Mouse (Mus musculus) layer of hippocampus, adult 9-11 months (tissue): Measurements from ENCODE around the gene Itga7.

ENCODE experiments used
- DNase-seq: peaks from one replicate; pipeline ENCODE4 v3.0.0; 2022

The Itga7 gene

DNA sequence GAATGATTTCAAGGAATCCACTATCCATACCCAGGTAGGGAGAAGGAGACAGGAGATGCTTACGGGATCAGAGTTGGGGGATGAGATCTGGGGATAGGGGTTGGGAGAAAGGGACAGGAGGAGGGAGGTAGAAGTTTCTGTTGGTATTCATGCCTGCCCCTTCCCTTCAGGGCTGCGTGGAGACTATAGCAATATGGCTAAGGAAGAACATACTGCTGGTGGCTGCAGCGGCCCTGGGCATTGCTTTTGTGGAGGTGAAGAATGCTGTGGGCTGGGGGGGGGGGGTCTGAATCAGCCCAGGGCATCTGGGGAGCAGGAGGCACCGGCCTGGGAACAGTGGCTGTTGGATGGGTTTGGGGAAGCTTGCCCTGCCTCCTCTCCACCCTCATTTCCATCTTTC is 21.4 kb upstream of the Itga7 start:
- no peak for DNase-seq

DNA sequence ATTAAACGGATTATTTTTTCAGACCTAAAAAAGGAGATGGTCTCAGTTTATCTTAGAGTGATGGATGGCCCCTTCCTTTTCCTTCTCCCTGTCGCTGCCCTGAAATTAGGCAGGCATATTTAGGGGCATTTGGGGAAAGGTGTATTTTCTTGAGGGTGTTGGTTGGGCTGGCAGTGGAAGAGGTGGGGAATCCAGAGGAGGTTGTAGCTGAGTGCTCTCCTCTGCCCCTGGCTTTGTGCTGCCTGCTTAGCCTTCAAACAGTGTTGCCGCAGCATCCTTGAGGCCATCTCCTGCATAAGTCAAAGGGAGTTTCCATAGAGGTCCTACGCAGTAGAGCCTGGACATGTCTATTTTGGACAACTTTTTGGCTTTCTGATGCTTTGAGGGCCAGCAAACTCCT is 20.8 kb upstream of the Itga7 start:
- no peak for DNase-seq

DNA sequence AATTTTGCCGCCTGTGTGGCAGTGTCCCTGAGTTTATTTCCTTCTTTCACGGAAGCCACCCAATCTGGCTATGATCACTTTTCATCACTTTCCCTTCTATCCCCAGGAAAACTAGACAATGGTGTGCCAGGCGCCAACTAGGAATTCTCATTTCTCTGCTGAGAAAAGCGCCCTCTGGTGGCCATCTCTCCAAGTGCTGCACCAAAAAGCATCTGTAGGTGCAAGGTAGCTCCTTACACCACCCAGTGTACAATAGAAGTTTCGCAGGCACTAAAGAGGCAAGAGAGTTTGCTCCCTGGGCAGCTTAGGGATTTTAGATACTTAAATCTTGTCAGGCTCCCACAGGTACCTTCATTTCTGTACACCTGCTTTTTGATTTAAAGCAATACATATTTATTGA is 20.4 kb upstream of the Itga7 start:
- DNase-seq = peak; percentile 87

DNA sequence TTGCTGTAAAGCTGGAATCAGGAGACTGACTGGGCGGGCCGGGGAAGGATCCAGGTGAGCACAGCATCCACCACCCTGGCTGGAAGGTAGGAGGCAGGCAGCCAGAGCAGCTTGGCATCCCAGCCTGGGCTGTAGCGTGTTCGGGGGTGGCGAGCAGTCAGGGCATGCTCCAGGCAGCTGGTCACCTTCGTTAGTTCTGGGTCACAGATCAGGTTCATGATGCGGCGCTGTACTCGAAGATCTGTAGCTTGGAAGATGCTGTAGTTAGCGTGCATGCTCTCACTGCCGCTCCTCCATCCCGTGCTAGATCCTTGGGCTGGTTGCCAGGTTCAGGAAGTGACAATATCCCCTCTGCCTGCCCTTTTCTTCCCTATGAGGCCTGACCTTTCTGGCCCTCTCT is 19.9 kb upstream of the Itga7 start:
- no peak for DNase-seq

DNA sequence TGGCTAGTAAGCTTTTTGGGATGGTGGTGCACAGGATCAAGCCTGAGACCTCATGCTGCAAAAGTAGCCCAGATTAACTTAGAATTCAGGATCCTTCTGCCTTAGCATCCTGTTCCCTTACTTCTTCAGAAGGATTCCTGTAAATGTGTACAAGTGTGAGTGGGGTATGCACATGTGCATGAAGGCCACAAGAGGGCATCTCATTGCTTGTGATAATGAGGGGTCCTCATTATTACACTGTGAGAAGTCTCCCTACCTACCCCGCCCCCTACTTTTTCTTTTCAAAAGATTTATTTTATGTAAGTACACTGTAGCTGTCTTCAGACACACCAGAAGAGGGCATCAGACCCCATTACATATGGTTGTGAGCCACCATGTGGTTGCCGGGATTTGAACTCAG is 18.1 kb upstream of the Itga7 start:
- DNase-seq = no peak

DNA sequence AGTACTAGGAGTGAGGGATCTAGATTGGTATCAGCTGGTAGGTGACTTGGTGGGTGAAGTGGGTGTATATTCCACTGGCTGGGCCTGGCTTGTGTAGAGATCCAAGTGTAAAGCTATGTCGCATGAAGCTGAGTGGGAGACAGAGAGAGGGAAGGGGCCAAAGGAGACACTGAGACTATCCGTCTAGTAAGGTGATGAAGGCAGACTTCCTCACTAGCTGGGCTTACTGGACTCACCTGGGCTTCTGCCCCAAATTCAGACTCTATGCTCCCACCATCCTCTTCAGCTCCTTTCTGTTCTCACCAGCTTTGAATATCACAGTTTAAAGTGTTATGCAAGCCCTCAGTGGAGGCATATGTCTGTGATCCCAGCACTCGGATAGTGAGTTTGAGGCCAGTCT is 17.0 kb upstream of the Itga7 start:
- DNase-seq = no peak

DNA sequence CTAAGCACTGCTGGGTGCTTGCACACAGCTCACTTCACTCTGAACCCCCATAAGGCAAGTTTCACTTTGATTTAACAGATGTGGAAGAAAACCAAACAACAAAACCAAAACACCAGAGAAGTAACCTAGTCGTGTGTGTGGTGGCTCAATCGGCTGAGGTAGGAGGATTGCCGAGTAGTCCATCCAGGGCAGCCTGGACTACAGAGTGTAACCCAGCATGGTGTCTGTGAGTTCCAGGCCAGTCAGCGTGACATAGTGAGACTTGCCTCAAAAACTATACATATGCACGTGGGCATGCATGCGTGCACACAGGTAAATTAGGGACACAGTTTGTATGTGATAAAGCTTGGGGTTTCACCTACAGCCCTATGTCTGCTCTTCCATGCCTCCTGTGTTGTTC is 16.2 kb upstream of the Itga7 start:
- DNase-seq = no peak

DNA sequence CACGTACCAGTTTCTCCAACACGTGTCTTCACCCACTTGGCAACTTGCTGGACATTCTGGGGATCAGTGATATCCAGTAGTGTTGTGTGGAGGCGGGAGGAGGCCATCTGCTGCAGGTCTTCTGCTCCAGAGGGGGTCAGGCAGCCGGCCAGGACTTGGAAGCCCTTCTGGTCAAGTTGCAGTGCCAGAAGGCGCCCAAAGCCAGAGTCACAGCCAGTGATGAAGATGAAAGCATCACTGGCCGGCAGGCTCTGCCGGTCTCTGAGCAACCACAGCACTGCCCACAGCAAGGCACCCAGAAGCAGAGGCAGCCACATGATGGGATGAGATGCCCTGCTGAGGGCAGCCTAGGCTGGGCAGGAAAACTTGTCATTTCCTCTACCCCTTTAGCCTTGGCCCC is 15.4 kb upstream of the Itga7 start:
- DNase-seq = peak; percentile 48

DNA sequence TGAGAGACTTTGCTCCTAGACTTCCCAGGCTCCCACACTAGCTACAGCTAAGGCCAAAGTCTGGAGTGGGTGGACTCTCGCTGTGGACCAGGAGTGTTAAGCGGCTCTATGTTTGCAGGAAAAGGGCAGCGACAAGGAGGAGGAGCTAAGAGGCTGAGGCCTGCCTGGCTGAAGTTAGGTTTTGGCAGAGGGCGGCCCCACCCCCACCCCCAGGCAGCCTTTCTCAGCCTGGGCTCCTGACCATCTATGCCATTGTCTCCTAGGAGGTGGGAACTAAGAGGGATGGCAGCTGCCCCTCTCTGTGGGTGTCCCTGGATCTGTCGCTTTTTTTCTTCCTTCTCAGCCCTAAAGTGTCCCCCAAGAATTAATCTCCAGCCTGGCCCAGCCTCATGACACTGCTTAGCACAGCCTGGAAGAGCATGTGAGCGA is 14.4 kb upstream of the Itga7 start:
- DNase-seq = no peak

DNA sequence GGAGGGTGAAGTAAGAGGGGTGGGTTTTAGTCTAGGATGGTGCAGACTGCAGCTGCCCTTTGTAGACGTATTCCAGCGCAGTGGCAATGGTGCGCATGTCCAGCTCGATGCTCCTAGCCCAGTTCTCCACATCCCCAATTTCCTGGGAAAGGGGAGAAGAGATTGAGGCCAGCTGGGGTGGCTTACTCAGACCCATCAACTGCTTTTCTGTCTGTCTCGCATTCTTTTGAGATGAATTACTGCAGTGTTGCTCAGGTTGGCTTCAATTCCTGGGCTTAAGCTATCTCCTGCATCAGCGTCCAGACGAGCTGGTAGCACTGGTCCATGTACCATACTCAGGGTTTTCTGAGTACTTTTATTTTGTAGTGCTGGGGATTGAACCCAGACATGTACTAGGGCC is 13.7 kb upstream of the Itga7 start:
- no peak for DNase-seq

DNA sequence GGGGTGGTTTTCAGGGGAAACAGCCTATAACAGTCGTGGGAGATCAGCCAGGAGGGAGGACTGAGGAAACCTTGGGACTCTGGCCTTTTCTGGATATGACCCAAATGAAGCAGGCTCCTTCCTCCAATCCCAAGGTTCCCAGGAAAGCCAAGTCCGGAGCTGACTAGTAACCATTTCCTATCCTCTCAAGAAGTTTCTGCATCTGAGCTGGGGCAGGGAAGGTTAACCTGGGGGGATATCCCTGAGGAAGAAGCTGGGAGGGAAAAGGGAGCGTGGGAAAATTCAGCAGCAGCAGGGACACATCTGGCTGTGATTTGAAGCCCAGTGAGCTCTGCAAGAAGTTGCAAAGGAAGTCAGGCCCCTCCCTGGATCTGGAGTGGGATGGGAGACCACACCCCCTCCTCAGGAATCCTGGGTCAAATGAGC is 12.9 kb upstream of the Itga7 start:
- no peak for DNase-seq

DNA sequence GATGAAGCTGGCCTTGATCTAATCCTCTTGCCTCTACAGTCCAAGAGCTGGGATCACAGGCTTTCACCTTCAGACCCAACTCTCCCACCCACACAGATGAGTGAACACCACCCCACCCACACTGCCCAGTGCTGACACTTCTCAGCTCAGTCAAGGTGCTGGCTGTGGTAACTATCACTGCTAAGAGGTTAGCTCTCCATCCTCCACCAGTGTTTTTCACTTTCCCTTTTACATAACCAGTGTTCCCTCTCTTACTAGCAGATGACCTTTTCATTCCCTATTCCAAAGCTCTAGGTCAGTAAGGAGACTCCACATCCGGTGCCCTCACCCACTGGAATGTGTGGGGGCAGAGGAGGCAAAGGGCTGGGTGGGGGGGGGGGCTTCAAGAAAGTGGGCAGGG is 12.4 kb upstream of the Itga7 start:
- DNase-seq = no peak

DNA sequence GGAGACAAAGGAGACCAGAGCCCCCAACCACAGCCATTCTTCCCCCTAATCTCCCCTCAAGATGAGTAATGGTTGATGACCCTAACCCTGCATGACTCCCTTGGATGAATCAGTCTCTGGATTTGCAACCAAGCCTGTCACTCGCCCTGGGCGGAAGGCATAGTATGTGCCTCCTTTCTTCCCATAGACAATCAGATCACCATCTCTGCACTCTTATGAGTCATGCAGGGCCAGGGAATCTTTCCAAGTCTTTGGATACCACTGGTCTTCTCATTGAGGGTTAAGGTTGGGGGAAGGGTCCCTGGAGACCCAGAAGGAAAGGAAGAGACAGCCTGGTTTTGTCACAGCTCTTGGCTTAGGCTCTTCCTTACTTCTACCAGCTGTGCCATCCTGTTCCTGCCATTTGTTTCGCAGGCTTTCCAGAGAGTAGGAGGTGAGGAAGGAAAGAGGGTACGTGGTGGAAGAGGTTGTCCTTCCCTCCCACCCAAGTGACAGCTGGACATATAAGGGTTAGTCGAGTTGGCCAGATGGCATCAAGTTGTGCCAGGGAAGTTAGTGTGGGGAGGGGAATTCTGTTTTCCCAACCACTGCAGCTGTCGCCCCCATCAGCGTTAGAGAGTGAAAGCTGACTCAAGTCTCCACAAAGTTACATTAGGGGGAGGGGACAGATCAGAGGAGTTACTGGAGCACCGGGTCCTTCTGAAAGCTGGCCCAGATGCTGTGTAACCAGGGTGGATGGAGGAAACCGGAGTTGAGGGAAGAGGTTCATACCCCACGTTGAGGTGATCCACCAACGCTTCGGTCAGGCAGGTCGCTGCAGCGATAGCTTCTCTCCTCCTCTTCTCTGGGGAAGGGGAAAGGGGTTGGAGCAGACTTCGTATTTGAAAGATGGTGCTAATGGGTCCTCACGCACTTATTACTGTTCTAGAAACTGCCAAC is 11.5 kb upstream of the Itga7 start:
- peak; percentile 54 for DNase-seq

DNA sequence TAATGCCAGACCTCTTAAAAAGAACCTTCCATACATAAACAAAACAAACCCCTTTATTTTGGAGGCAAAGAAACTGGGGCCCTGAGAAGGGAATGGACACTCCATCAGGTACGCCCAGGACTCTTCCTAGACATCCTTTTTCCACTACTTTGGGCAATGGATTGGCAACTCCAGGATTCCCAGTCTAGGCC is 10.9 kb upstream of the Itga7 start, which contains the start of gene Rdh5:
Gene Rdh5 (minus strand): TSS at position 67 of the 191 bp plus-strand sequence.
- no peak for DNase-seq

DNA sequence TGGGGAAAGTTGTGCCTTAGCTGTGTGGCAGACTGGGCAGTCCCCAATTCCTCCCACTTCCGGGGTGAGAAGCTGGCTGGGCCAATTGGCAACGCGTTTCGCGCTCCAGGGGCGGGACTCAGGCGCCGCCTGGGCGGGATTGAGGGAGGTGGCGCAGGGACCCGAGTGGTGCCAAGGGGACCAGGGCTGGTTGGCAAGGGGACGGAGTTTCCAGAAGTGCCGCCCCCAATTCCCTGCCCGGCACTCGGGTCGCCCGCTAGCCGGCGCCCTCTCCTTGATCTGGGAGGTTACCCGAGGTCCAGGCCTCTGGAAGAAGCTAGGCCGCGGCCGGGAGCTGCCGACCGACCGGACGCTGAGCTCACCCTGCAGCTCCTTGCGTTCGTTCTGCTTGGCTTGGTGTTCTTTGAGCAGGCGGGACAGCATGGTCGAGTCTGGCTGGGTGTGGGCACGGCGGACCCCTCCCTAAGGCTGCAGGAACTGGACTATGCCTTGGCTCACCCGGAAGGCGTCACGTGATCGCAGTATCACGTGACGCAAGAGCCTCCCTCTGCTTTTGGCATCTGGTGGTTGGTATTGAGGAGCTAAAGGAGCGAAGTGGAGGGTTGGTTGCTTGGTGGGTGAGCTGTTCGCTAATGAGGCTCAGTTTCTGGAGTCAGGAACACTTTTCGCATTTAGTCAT is 10.5 kb upstream of the Itga7 start:
- DNase-seq = peak; percentile 96

DNA sequence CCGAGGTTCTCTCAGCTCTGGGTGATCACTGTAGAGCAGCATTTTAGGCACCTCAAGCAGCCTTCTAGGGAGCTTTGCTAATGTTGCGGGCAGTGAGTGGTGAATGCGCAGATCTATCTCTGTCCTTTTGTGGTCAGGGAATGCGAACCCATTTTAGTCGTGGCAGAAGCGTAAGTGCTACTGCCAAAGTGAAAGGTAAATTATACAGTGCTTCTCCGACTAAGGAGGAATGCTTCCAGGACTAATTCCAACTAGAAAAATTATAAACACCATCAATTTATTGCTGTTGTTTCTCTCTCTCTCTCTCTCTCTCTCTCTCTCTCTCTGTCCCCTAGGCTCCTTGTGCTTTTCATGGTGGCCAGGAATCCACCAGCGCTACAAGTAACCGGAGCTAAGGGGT is 9.7 kb upstream of the Itga7 start, which contains the start of gene Bloc1s1:
Gene Bloc1s1 (minus strand): TSS at position 101 of the 400 bp plus-strand sequence.
- DNase-seq = no peak

DNA sequence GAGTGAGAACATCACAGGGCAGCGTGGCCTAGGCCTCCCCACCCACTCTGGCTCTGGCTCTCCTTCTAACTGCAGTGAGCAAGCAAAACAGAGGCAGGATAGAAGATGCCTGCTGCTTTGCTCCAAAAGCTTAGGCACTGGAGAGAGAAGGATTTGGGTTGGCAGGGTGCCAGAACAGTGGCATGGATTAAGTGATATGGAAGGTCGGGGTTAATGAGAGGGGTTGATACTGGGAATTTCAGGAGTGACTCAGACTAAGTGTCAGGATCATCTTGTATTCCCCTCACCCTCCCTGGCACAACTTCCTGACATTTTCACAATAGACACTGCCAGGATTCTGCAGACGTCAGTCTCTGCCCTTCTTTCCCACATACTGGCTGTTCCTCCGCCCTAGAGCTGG is 5.3 kb upstream of the Itga7 start:
- DNase-seq = no peak

DNA sequence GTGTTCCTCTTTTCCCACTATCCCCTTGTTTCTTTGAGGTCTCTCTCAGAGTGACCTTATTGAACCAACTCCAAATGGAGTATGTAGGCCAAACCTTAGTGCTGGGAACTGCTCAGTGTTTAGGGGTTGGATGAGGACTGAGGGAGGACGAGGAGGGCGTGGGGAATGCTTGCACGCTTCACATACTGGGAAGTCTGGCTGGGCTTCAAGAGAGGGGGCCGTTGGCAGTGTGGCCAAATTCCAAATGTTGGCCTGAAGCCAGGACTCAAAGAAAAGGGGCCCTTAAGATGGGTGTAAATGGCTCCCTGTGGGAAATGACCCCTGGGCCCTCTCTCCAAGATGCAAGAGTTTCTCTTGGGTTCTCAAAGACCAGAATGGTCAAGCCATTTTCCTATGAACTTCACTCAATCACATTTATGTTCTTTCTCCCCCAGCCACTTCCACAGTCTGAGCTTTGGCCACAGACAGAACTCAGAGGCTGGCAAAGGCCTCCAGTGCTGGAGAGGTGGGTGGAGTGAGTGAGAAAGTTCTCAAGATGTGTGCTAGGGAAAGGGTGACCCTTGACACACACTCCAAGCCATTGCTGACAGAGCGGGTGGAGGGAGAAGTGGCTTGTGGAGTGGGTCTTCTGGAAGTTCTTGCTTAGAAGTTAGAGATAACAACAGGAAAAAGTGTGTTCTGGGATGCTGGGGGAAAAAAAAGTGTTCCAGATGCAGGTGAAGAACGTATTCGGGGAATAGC is 3.8 kb upstream of the Itga7 start:
- no peak for DNase-seq

DNA sequence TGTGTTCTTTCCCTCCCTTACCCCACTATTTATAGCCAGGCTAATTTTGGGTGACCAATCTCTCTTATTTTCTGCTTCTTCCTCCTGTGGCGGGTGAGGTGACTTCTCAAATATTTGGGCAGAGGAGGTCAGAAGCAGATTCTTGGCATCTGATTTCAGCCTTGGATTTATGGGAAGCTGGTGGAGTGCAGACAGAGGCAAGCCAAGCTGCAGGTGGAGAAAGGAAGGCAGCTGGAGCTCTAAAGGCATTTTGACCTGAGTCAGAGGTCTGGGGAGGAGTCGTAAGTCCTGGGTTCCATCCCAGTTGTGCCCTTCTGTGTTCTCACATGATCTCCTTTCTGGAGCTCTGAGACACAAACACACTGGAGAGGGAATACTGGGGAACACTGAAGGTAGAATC is 2.2 kb upstream of the Itga7 start:
- no peak for DNase-seq

DNA sequence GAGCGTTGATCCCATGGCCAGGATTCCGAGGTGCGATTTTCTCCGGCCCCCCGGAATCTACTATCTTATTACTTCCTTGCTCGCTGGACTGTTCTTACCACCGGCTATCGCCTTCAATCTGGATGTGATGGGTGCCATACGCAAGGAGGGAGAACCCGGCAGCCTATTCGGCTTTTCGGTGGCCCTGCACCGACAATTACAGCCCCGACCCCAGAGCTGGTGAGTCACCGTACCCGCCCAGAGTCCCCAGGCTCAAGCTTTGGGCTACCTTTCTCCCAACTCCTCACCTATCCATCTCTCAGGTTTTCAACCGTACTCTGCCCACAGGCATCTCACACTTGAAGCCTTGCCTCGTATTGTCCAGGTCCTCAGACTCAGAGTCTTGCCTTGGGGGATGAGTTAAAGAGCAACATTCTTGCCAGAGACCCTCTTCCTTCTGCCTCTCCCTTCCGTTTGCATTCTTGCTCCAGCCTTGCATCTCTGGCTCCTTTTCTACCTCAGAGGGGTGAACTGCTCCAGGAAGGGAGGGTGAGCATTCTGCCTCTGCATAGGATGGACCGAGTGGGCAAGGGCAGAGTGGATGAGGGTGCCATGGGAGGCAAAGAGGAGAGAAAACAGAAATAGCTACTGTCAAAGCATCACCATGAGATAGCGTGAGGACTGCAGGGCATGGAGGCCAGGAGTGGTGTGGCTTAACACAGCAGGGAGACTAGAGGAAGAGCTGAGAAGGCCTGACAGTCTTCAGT is 531 bp downstream of the Itga7 start:
- no peak for DNase-seq

DNA sequence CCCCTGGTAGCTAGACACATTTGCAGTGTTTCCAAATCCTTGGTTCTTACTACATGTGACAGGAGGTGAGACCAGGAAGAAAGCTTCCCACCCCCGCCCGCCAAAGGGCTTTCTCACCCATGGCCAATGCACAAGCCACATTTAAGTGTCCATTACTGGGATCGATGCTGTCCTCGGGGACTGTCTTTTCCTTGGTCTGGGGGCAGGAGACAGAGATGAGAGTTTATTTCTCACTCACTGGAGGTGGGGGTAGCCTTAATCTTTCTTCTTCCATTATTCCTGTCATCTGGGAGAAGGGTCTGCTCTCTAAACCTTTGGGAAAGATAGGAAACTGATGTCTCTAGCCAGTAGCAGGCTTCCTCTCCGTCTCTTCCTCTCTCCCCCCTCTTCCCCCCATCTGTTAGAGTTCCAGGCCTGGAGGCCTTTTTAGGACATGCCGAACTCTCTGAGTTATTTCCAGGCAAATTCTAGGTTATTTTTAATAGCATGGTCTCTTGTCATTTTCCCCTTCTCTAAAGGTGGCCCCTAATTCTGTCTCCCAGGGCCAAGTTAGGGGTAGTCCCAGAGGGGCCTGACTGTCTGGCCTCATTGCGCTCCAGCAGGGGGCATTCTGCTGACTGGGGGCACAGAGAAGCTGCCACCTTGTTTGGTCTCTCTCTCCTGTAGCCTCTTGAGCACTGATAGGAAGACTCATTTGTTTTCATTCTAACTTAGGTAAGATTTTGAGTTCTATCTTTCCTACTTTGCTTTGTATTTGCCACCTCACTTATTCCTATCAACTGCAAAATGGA is 1.6 kb downstream of the Itga7 start:
- no peak for DNase-seq

DNA sequence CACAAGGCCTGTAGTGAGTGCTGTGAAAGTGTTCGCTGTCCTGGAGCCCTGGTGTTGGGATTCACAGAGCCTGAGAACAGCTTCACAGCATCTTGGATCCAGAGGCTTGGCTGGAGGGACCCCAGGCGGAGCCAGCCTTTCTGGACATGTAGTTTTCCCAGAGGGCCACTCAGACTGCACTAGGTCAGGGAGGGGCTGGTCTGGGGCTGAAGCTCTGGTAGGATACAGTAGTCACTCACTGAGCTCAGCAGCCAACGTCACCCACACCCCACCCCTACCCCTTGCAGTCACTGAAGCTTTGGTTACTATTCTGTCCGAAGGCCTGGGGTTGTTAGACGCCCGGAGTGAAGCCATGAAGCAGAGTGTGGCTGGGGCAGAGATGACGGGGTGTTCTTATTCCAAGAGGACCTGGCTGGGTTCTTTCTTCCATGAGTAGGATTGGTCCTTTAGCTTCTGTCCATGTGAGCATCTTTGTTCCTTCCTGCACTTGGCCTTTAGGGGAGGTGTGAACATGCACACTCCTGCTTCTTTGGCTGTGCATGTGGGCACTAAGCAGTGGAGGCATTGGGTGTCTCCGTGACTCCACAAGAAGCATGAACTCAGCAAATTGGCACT is 2.3 kb downstream of the Itga7 start:
- no peak for DNase-seq
